Mouse (Mus musculus): Measurements from ENCODE around the gene Tlcd2.
"Not testable (repeated sequence)": the region's sequence is repeated elsewhere in the genome, so short reads cannot be mapped to it uniquely, and the experiment has no call there.

The Tlcd2 gene

DNA sequence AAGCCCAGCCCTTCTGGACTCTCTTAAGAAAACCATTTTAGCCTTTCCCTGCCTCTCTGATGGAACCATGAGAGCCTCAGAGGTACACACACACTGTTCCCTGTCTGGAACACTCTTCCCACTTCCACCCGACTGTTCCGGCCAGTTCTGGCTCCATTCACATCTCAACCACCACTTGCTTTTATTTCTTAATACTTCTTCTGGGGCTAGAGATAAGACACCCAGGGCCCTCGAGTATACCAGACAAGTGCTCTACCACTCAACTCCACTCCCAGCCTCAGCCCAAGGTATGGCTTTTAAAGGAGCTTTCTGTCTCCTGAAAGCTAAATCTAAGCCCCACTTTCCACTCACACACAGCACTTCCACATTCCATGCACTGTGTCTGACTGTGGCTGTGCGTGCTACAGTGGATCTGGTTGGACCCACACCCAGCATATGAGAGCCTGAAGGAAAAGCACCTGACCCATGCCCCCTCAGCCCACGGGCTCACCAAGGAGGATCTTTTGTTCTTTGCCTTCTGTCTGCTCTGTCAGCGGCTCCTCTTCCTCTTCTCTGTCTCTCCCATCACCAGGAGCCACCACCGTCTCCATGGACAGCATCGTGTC is 11.1 kb upstream of the Tlcd2 start:
- no peak for DNase-seq (ENCODE audit: low spot score)

GRCm38 (mm10) chr11:75450936-75451335 is 10.6 kb upstream of the Tlcd2 start:
- no peak for DNase-seq (ENCODE audit: low spot score)

- DNase-seq (ENCODE audit: low spot score) = no peak
These were observed 9.4 kb upstream of the Tlcd2 start for GRCm38 (mm10) chr11:75452081-75452480.

- no peak for DNase-seq (ENCODE audit: low spot score)
These were observed 8.5 kb upstream of the Tlcd2 start for GRCm38 (mm10) chr11:75452812-75453557.

DNA sequence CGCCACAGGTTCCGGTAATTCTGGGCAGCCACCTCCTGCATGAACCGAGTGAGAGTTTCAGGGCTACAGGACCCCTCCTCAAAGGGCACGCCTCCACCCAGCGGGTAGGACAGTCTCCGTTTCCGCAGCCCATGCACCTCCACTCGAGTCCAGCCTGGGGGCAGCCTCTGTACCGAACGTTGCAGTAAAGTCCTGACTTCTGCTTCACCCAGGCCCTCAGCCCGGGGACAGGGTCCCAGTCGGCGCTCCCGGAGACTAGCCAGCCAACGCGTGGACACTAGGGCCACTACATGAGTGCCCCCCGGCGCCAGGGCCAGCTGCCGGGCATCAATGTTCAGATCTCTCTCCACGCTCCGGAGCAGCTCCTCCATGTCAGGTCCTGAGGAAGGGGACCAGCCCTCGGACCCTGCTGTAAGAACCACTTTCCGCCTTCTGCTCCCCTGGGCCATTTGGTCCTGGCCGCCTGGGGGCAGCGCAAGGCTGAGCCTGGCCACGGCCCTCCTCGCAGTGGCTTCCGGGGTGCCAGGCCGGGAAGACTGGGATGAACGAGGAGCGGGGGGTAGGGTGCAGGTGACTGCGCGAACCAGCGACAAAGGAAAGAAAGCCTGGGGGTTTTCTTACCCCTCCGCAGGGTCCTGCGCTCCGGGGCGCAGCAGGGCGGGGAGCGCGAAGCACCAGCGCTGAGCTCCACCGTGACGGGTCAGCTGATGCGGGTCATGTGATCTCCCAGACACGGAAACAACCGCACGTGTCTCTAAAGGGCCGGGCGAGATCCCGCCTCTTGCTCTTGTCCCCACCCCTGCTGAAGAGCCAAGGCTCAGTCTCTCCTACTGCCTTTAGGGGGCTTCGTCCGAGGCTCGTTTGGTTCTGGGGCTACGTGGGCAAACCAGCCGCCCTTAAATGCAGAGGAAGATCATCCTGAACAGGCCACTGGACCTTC is 7.3 kb upstream of the Tlcd2 start, which contains the start of gene Wdr81:
Gene Wdr81, minus strand, starts transcription at position 727 of the 940 bp plus-strand sequence.
- DNase-seq (ENCODE audit: low spot score) = peak; percentile 56

DNA sequence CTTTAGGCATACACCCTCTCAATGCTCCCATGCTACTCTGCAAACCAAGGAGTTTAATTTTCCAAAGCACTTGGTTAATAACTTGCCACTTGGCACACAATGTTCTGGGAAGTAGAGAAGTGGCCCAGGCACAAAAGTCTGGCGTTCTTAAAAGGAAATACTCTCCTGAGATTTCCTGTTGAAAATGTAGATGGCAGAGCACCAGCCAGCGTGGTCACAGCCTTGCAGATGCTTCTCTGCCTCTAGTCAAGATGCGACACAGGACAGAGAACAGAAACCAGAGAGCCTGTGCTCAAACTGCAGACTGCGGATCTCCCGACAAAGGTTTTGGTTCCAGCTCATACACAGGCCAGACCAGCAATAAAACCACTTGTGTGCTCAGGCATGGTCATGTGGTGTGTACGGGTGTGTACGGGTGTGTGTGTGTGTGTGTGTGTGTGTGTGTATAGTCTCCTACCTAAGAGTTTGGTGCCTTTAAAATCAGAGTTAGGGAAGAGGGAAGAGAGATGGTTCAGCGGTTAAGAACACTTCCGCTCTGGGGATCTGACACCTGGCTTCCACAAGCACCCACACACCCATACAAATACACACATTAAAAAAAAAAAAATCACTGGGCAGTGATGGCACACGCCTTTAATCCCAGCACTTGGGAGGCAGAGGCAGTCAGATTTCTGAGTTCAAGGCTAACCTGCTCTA is 6.3 kb upstream of the Tlcd2 start:
- no peak for DNase-seq (ENCODE audit: low spot score)

GRCm38 (mm10) chr11:75455971-75456370 is 5.5 kb upstream of the Tlcd2 start:
- DNase-seq (ENCODE audit: low spot score) = not testable (repeated sequence)

DNA sequence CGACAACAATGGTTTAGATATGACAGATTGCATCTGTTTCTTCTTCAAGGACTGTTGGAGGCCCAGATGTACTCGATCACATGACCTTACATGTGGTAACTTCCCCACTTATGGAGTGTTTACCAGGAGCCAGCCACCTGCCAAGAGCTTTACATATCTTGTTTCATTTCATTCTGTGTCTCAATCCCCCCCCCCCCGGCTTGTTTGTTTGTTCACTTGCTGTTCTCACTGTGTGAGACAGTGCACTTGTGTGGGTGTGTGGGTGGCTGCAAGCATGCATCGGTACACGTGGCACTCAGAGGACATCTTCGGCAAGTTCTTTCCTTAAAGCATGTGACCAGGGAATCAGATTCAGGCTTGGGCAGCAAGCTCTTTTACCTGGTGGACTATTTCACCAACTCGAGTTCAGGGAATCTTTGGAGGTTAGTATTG is 5.1 kb upstream of the Tlcd2 start:
- DNase-seq (ENCODE audit: low spot score) = no peak

DNA sequence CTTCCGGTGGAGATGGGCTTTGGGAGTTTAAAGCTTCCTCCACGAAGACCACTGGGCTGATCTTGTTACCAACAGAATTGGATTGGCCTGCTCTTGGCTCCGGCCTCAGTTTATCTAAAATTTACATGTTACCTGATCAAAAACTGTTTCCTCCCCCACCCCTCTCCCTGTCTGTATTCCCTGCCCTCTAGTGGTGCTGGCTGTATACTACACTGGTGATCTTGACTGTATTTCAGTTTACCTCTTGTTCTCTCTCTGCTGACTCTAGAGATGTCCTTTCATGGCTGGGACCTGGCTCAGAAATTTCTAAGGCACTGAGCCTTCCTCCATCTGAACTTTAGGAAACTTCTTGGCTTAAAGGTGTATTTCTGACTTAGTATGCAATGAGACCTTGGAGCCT is 3.3 kb upstream of the Tlcd2 start:
- DNase-seq (ENCODE audit: low spot score) = no peak

DNA sequence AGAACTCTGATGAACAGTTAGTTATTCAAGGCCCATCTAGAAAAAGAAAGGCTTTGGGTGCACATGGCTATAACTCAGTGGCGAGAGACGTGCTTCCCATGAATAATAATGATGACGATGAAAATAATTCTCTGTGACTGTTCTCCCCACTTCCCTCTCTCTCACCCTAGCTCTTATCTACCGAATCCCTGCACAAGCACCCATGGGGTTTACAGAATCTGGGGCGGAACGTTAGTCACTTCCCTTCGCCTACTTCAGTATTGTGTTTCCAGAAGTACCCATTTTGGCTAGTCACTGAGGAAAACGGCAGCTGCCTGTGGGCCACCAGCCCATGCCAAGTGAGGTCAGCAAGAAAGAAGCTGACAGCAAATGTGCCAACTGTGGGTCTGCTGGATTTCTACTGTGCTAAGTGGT is 2.9 kb upstream of the Tlcd2 start:
- no peak for DNase-seq (ENCODE audit: low spot score)

DNA sequence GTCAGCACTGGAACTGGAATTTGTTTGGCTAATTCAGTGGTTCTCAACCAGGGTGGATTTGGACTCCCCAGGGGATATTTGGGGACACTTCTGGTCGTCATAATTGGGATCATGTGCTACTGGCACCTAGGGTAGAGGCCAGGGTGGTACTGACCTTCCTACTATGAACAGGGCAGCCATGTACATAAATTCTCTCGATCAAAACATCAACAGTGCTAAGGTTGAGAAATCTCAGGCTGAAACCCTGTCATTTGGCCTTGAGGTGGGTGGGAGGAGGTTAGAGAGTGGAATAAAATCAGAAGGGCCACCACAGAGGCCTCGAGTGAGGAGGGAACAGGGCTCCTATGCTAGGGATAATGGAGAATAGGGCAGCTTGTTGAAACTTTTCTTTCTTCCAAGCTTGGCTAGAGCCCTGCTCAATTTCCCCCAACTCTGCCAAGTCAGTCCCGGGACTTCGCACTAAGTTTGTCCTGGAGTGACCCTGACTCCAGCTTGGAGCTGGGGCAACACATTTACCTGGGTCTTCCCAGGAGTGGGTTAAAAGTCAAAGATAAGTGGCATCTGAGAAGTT is 2.3 kb upstream of the Tlcd2 start:
- no peak for DNase-seq (ENCODE audit: low spot score)

- DNase-seq (ENCODE audit: low spot score) = no peak
These were observed 1.8 kb upstream of the Tlcd2 start for GRCm38 (mm10) chr11:75459751-75460102.

GRCm38 (mm10) chr11:75460103-75460843 is 1.2 kb upstream of the Tlcd2 start:
- peak; percentile 47 for DNase-seq (ENCODE audit: low spot score)

DNA sequence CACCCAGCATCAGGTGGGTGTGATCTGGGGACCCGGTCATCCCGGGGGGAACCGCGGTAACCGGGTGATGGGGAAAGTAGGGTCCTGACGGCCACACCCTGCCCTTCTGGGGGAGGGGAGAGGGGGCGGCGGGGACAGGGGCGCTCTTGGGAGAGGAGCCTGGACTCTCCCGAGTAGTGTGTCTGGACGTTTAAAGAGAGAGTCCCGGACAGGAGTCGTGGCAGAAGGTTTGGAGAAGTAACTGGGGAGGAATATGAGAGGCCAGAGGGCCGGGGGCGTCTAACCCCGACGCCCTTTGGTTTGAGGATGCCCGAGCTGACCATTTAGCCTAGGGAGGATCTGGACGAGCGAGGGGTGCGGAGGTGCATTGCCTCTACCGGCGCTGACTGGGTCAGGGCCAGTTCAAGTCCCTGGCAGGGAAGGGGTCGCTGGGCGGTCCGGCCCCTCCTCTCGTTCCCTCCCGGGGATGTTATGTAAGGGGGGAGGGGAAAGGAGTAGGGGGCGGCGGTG is 283 bp downstream of the Tlcd2 start:
- DNase-seq (ENCODE audit: low spot score) = no peak

- DNase-seq (ENCODE audit: low spot score) = peak; percentile 61
These were observed 803 bp downstream of the Tlcd2 start for GRCm38 (mm10) chr11:75462253-75462783.

DNA sequence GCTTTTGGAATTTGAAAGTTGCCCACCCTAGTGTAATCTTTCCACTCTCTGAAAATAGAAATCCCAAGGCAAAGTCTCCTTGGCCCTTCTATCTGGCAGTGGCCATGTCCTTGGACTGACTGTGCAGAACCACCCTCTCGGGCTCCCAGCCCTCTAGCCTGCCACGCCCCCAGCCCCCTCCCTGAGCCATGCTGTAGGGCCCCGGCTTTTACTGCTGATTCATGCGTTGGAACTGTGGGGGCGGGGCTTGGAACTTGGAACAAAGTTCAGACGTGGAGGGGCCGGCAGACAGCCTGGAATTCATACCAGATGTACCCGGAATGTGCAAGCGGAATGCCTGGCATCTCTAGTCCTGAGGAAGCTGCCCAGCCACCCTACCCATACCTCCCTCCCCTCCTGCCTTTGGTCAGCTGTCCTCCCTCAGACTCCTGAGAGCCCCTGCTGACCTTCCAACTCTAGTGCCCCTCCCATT is 1.4 kb downstream of the Tlcd2 start:
- peak; percentile 82 for DNase-seq (ENCODE audit: low spot score)

DNA sequence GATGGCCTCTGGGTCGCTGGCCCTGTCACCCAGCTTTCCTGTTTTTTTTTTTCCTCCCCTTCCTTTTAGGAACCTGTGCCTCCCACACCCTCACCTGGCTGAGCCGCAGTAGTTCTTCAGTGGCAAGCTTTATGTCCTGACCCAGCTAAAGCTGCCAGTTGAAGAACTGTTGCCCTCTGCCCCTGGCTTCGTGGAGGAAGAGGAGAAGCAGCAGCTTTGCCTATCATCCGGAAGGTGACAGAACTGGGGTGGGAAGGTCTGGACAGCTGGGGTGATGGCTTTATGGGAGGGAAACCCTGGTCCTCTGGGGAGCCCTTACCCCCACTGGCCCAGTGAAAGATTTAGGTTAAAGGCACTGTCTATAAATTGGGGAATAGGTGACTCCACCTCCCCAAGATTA is 2.1 kb downstream of the Tlcd2 start:
- no peak for DNase-seq (ENCODE audit: low spot score)

- DNase-seq (ENCODE audit: low spot score) = no peak
These were observed 2.9 kb downstream of the Tlcd2 start for GRCm38 (mm10) chr11:75464417-75464816.

GRCm38 (mm10) chr11:75465051-75465450 is 3.5 kb downstream of the Tlcd2 start:
- no peak for DNase-seq (ENCODE audit: low spot score)
